Mouse (Mus musculus) right cerebral cortex, postnatal 25 days (tissue): Measurements from ENCODE around the gene Gm614.

Experiments
- DNase-seq: peaks from one replicate; pipeline ENCODE4 v3.0.0; 2022

Gm614 gene

DNA sequence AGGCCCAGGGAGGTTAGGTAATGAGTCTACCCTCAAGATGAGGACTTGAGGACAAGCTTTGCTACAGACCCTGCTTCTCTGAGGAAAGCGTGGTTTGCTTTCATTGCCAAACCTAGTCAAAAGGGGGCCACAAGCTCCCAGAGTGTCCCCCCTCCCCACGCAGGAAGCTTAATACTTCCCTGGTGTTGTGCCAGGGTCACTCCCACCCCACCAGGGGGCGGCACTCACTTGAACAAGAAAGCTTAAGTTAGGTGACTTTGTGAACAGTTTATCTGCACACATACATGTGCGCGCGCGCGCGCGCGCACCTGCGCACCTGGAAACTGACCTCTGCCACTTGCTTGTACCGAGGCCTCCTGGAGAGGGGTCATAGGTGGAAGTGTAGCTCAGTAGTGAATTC is 7.2 kb downstream of the Gm614 start:
- DNase-seq = no peak

DNA sequence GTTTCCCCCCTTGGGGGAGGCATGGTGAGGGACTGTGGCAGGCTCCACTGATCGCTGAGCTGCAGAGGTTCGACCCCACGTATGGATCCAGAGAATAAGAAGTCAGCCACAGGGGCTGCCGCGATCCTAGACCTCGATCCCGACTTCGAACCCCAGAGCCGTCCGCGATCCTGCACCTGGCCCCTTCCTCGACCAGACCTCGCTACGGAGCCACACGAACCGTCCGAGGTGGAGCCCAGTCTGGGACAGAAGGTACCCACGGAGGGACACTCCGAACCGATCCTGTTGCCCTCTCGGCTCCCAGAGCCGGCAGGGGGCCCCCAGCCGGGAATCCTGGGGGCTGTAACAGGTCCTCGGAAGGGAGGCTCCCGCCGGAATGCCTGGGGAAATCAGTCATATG is 9.1 kb downstream of the Gm614 start:
- no peak for DNase-seq

DNA sequence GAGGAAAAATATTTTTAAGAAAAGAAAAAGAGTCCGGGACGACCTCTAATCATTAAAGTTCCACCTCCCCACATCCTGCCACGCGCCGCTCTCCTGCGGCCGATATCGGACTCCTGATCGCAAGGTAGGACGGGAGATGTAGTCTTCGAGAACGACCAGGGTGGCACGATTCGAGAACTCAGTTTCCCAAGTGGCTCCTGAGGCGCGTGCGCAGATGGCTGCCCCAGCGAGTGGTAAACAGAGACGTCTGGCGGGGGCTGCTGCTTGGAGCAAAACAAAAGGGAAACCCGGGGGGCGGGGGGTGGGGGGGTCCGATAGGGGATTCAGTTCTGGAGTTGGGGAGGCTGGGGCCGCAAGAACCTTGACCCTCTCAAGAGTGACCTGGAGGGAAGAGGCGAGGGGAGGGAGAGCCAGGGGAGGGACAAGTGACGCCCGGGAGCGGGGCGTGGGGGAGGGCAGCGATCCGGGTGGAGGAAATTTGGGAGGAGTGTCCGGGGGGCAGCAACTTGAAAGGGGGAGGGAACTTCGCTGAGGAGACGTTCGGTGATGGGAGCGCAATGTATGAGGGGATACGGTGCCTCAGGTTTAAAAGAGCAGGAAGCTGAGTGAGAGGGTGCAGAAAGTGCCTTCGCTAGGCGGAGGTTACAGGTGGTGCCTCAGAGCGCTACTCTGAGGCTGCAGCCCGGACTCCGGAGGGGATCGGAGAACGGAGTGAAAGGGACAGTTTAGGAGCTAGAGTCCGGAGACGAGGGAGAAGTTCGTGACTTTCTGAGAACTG is 9.7 kb downstream of the Gm614 start, which contains the start of gene Foxo4:
Gene Foxo4, plus strand, starts transcription at position 577 of the 778 bp plus-strand sequence.
- DNase-seq = peak; percentile 80

DNA sequence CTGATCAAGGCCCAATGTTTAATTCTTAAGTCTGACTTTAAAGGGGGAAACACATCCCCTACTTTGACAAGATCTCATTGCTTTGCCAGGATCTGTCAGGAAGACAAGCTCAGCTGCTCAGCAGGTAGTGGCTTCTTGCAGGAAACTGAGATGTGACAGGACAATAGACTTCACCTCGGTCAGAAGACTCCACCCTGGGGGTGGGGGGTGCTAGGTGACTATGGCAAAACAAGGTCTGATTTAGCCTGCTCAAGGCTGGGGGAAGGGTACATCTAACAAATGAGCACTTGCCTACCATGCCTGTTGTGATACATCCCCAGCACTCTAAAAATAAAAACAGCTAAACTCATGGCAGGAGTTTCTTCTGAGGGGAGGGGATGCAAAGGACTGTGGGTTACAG is 18.8 kb downstream of the Gm614 start:
- DNase-seq = no peak

DNA sequence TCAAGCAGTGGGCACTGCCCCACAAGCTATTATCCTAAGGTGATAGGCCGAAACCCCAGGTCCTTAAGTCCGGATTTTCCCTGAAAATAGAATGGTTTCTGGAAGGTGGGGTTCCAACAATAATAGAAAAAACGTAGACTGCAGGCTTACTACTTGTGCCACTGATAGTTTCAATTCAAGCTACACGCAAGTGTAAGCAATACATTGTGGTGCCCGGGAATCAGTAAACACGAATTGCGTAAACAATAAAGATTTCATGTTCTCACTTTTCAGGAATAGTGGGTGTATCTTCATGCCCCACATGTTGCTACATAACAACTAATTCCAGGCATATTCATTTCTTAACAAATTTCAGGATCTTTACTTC is 41.0 kb downstream of the Gm614 start:
- DNase-seq = no peak

DNA sequence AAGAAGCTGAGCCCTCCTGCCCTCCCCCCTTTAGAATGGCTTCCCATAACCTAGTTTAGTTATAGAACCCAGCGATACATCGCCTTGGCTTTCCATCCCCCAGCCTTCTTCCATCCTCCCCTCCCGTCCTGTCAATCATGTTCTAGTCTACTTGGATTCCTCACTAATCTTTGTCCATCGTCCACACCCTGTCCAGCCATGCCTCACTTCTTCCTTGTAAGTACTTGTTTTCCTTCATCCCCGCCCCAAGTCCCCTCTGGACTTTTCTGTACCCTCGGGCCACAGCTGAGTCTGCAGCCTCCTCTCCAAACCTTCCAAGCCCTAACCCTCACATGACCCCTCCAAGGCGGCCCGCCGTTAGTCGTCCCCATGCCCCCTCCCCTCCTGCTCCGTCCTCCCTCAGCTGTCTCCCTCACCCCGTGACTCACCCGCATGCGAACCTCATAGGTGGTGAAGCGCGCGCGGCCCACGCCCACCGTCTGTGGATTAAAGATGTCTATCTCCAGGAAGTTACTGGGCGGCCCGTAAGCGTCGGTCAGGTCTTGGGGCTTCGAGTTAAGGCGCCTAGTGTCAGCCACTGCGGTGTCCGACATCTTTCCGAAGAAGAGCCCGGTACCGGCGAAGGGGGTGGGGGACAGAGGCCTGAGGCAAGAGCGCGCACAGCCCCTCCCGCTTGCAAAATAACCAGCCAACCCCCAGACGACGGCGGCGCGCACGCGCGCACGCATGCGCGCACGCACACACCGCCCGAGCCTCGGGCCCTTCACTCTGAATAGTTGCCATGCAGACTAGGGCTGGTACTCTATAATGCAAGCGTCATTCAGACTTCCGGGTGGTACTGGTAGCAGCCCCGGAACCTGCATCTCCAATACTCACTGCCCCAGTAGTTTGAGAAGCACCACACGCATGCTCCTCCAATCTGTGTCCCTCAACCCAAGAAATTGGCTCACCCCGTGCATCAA is 41.7 kb downstream of the Gm614 start, which contains the start of gene Snx12:
Gene Snx12, minus strand, starts transcription at position 730 of the 962 bp plus-strand sequence.
- peak; percentile 87 for DNase-seq
